Mouse (Mus musculus): Measurements from ENCODE around the gene Snai3.

Snai3 gene

DNA sequence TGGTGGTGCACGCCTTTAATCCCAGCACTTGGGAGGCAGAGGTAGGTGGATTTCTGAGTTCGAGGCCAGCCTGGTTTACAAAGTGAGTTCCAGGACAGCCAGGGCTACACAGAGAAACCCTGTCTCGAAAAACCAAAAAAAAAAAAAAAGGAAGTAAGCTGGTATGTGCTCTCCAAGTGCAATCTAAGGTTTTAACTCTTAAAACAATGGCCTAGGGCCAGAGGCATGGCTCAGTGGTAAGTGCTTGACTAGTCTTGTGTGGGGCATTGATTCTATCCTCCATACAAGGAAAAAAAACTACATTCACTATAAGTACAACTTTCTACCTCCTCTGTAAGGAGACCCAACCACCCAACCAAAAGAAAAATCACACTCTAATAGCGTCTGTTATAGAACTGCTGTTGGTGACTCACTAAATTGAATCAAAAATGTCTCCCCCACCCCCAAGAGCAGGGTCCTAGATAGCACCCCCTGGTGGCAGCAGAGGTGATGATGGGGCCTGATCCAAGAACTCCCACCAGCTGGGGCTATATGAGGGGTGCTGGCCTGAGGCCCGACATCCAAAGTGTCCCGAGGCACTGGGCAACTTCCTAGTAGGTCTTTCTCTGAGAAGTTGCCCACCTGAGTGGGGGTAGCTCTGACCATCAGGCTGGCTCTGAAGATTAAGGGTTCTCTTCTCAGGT is 1.2 kb downstream of the Snai3 start:
- no peak for DNase-seq (ENCODE audit: low spot score)

DNA sequence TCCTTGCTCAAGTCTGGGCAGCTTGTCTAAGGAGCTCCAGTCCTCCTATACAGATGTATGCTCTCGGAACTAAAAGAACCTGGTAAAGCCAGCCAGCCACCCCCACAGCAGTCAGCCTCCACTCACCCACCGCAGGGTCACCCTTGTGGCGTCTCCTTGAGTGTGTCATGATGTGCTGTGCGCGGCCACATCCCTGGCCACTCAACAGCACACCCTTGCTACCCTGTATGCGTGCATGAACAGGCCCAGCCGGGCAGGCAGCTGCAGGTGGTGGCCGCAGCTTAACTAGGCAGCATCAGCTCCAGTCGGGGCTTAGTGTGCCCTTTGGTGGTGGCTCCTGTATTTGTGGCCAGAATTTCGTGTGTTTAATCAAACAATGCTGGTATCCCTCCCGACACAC is 3.4 kb downstream of the Snai3 start:
- DNase-seq (ENCODE audit: low spot score) = no peak

DNA sequence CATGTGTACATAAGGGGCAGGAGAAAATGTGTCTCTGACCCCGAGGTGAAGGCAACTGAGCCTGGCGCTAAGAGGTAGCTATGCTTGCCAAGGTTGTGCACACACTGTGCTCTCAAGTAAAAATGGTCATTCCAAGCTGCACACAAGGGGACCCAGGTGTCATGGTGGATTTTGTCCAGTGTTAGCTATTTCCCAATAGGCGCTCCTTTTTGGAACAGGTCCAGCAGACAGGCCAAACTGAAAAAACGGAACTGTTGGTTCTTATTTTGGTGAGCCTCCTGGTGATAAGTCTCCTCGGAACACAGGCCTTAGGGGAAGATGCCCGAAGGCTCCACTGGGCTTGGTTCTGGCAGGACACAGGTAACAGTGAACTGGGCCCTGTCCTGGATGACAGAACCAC is 6.1 kb downstream of the Snai3 start:
- DNase-seq (ENCODE audit: low spot score) = no peak

DNA sequence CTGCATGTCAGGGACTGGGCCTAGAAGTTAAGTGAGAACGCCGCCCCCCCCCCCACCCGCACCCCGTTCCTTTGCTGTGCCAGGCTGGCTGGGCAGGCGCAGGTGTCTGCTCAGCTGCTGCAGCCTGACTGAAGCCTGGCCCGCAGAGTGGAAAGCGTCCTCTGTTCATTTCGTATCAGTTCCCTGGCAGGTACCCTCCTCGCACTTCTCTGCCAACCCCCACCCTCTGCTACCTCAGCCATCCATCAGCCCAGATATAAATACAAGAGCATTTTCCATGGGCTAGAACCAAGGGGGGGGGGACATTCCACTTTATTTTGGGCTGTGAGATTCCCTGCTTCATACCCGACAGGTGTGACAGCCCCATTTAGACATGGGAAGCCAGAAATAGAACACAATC is 8.4 kb downstream of the Snai3 start:
- DNase-seq (ENCODE audit: low spot score) = no peak

DNA sequence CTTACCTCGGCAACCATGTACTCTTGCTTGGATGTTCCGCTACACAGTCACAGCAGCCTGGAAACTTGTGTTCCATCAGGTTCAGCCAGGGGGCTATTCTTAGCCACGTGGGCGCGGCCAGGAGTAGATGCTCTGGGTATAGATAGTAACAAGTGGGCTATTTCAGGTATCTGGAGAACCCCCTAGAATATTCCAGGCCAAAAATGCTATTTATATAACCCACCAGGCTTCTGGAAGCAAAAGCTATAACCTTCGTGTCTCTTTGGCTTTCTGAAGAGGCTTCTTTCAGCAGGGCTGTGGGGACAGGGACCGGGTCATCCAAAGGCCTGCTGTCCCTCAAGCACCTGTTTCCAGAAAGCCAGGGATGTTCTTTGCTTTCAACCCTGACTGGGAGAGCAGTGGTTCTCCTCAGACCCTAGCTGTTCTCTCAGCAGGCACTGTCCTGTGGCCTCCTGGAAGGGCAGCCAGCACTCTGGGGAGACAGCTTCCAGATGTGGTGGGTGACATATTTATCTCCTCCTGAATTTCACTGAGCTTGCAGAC is 9.3 kb downstream of the Snai3 start:
- DNase-seq (ENCODE audit: low spot score) = no peak

DNA sequence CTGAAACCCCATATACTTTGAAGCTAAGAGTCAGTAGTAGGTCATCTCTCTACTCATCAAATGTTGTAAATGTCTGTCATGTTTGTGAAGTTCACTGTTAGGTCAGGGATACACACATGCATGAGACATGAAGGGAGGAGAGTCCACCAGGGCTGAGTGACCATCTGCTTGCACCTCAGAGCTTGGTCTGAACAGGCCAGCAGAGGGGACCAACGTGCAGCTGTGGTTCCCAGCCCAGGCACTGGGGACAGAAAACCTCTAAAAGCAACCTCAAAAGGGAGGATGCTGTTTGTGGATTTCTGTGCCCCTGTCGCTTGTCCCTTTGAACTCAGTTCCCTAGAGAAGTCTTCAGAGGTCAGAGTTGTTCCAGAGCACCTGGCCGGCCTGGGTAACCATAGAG is 15.3 kb downstream of the Snai3 start:
- no peak for DNase-seq (ENCODE audit: low spot score)

DNA sequence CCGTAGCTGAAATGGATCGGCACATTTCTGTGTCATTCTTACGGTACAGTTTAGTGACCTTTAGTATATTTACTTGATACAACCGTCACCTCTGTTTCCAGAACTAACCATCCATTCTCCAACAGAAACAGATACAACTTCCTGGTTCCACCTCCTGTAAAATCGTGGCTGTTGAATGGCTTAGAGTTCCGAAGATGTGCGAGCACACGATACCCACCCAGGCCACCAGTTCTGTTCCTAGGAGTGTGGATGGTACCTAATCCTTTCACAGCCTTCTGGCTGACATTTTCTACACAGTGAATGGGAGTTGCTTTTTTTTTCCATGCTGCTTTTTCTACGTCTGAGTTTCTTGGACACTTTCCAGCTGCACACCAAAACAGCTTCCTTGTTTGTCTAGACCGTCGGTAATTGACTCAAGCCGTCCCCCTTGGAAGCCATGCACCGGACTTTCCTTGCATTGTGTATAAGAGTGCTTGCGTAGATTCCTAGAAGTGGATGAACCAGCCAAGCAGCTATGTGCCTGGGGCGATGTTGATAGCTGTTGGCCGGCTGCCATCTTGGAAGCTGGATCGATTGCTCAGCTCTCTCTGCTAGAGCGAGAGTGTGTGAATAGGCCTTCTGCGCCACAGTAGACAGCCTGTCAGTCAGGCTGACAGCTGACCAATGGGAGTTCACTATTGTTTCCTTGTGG is 16.3 kb downstream of the Snai3 start:
- peak; percentile 94 for DNase-seq (ENCODE audit: low spot score)

DNA sequence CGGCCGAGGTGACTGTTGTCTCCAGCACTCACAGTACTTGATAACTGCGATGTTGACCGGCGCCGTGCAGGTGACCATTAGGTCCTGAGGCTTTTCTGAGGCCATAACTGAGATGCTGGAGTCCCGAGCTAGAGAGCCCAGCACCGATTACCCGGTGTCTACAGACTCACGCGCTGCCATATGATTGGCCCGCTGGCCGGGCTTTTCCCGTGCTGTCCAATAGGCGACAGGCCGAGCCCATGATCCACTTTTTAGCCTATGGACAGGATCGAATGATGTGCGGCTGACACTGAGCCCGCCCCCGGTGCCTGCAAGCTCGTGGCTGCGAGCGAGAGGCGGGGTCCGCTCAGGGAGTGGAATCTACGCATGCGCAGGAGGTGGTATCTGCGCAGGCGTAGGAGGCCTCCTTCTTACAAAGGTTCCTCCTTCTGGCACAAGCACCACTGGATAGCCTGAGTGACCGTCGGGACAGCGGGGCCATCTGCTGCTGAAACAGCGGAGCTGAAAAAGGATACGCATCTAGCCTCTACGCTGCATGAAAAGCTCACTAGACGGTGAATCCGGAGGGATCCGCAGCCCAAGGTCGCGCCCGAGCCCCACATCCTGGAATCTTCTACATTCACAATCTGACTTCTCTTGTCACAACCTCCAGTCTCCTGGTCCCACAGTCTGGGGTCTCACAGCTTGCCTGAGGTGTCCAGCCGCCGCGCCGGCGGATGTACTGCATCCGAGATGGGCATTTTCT is 17.1 kb downstream of the Snai3 start, which contains the start of gene Mvd:
TSS of gene Mvd (minus strand) at position 161 of the 745 bp plus-strand sequence.
- DNase-seq (ENCODE audit: low spot score) = peak; percentile 100

DNA sequence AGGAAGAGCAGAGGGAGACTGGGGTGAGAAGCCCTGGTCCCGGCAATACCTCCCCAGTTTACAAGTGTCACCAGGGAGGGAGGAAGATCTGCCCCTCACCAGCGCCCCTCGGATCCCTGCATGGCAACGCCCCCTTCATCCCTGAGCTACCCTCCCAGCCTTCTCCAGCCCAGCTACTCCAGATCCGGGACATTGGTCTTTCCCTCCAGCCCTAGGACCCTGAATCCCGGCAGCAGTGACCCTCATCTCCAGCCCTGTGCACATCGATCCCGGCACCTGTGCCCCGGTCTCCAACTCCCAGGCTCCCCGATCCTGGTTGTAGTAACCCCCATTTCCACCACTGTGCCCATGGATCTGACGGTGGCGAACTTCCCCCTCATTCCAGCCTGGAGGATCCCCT is 17.8 kb downstream of the Snai3 start:
- DNase-seq (ENCODE audit: low spot score) = no peak

DNA sequence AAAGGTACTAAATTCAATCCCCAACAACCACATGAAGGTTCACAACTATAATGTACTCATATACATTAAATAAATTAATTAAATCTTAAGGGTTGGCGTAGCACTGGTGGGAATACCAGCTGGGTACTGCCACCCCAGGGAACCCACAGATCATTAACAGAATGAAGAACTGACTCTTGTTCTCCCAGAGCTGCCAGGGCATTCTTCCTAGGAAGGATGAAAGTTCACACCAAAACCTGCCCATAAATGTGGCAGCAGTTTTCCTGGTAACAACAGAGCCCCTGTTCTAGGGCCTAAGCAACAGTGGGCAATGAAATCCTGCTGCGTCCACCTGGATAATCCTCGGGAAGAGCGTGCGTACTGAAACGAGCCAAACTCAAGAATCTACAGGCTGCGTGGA is 18.2 kb downstream of the Snai3 start:
- DNase-seq (ENCODE audit: low spot score) = no peak

DNA sequence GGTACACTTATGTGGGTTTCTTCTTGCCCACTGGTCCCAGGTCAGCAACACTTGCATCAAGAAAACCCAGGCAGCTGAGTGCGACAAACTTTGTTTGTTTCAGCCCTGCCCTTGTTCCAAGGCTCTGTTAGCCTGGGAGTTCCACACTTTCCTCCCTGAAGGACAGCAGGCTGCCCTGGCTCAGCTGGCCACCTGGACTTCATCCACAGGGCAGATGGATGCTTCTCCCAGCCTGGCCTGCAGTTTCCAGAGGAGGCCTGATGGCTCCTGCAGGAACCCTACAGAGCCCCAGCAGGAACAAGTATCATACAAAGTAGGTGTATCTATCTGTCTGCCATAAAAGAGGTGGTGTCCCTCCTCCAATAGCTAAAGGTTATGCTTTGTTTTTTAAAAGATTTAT is 19.2 kb downstream of the Snai3 start:
- no peak for DNase-seq (ENCODE audit: low spot score)

DNA sequence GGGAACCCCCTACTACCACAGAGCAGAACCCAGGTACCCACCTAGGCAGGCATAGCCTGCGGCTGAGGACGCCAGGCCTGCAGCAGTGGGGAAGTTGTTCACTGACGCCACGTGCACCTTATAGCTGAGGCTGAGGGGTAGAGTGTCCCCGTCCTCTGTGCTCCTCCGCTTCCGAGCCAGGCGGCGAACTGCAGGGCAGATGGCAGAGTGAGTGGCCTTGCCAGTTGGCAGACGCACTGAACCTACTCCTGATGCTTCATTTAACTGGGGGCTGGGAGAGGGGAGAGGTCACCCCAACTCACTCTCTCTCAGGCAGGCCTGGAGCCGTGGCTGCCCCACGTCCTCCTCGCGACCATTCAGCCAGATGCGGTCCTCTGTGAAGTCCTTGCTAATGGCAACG is 21.2 kb downstream of the Snai3 start:
- DNase-seq (ENCODE audit: low spot score) = no peak

DNA sequence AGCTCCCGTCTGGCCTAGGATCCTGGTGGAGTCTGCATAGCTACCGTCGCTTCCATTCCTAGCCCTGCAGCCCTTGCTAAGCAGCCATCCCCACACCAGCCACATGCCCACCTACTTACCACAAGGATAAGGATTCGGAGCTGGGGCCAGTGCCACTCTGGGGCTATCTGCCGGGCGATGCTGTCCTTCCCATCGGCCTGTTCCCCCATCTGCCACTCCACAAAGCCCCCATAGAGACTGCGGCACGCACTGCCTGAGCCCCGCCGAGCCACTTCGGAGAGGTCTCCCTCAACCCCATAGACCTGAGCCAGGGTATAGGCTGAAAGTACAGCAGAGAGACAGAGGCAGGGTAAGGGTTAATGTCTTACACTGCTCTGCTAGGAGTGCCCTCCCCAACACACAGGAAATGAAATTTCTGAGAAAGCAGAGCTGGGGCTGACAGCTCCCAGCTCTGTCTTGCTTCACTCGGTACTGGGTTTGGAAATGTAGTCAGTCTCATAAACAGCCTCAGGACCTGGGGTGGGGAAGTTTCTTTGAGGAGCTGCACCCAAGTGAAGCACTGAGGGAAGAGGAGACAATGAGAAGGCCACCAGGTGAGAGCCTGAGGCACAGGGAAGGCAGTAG is 22.7 kb downstream of the Snai3 start:
- no peak for DNase-seq (ENCODE audit: low spot score)

DNA sequence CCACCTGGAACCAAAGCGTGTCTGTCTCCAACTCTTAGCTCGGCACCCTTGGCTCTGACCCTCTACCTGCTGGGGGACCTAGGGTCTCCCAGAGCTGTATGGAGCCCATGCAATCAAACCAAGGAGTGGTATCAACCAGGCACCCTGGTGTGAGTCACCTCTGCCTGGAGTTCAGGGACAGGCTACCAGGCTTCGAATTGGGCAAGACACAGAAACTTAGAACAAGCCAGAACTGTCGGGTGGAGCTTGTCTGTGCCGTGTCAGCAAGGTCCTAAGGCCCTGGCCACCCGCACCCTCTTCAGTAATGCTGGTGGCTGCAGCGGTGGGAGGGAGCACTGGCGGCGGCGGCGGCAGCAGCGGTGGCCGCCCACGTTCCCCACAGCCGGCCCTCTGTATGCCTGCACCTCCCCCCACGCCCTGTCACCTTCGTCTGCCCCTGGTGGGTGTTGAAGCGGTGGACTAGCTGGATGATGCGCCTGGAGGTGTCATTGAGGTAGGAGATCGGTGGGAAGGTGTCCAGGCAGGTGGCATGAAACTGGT is 23.9 kb downstream of the Snai3 start:
- no peak for DNase-seq (ENCODE audit: low spot score)

DNA sequence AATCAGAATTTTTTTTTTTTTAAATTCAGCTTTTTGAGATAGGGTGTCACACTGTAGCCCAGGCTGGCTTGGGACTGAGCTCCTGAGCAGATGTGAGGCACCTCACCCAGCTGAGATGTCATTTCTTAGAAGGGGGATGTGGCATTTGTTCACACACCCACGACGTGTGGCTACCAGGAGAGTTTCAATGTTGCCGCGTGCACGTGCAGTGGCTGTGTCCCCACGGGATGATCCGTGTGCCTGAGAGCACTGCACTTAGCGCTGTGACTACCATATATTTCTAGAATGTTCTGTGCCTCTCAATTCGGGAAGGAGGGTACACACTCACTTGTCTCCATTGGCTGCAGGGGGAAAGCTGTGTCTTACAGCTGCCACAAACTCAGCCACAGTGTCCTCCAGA is 24.4 kb downstream of the Snai3 start:
- DNase-seq (ENCODE audit: low spot score) = no peak

DNA sequence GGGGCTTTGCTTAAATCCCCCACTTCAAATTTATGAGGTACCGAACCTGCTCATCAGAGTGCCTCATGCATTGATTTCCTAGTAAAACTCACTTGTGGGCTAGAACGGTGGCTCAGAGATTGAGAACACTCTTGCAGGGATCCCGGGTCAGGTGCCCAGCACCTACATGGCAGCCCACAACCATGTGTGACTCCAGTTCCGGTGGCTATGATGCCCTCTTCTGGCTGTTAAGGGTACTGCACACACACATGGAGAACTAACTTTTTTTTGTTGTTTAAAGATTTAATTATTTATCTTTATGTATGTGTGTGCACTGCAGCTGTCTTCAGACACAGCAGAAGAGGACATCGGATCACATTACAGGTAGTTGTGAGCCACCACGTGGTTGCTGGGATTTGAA is 25.2 kb downstream of the Snai3 start:
- DNase-seq (ENCODE audit: low spot score) = no peak

DNA sequence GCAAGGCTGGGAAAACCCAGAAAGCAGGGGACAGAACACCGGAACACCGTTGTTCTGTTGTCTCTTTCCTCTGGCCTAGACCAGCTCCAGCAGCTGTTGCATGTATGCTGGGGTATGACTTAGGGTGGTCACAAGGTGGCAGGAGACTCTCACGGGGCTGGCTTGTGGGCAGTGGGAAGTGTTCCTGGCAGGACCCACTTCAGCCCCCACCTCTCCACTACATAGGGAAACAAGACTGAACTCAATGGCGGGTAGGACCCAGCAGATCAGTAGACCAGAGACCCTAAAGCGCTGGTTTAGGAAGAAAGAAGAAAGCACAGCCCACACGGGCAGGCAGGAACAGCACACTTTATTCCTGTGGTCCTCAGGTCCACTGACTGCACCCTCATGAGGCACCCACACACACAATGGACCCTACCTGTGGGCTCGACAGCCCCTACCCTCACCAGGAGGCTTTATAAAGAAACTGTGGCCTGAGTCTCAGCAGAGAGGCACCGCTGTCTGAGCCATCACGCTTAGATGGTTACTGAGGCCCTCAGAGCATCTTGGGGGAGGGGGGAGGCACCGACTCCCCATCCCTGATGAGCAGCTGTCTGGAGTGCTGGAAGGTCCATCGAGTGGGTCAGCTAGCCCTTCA is 27.1 kb downstream of the Snai3 start:
- no peak for DNase-seq (ENCODE audit: low spot score)

DNA sequence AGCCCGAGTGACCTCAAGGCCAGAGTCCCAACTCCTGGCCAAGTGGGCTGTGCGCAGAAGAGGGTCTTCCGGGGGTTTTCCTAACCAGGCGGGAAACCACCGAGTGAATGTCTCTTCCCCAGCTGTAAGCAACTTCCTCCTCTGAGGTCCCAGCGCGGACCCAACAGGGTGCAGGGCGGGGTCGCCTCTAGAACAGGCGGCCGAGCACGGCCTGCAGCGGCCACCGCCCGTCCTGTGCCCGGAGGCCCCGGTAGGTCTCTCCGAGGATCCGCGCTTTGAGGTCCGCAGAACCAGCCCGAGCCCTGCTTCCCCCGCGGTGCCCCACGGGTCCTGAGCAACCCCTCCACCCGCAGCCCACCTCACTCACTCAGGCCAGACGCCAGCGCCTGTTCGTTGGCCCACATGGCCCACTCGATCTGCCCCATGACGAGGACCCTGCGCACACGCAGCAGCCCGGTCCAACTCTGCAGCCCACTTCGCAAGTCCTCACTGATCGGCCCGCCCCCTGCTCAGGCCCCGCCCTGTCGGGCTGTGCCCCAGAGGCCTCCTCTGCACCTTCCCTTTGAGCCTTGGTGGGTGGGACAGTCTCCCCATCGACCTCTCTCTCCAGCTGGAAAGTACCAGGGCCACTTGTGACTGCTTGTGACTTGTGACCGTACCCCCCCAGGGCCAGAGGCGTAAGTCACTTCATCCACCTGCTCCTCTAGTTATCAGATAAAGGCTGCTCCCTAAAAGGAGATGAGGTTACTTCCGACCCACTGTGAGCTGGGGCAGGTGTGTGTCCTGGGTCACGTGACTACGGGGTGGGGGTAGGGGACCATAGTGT is 27.9 kb downstream of the Snai3 start, which contains the start of gene Cyba:
TSS of gene Cyba (minus strand) at position 488 of the 826 bp plus-strand sequence.
- peak; percentile 89 for DNase-seq (ENCODE audit: low spot score)

DNA sequence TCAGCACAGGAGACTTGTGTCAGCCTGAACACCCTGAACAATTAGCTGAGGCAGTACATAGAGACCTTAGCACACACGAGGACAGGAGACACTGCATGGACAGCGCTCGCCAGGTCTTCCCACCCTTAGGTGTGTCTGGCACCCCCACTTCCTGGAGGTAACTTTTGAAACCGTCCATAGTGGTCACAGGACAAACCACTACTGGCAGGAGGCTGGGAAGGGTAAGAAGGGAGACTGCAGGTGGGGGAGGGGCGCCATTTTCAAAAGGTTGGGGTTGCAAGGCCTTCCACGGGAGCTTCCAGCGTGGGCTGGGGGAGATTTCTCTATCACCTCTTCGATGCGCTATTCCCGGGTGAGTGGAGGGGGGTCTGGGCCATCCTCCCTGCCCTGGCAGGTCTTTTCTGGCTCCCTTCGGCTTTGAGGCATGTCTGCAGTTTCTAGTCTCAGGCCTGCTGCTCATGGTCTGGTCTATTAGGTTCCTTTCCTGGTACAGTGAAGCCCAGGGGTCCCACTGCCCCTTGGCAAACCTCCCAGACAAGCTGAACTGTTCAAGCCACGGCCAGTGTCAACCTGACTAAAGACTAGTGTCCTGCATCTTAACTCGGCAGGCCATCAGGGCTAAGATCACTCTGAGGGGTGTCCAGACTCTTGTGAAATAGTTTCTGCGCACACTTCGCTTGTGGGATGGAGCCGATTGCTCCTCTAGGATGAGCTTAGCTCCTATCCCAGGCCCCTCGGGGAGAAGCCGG is 28.7 kb downstream of the Snai3 start:
- no peak for DNase-seq (ENCODE audit: low spot score)

DNA sequence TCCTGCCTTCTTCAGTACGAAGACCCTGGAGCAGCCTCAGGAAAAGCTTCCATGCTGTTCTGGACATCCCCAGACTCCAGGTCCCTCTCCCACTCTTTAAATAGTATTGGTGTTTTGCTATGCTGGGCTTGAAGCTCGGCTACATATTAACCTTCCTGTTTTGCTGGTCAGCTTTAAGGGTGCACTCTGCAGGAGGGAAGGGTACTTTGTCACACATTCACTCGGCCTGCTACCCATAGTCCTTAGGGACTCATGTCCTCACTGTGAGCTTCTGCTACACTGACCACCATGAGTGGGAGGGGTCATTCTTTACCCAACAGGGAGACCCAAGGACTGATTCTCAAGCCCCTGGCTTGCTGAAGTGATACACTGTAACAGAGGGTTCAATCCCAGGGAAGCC is 29.9 kb downstream of the Snai3 start:
- no peak for DNase-seq (ENCODE audit: low spot score)

Data from lung, postnatal 25 days (tissue).